Mouse (Mus musculus): ENCODE data around the gene Tpd52l1. TPM values are rescaled to one million over a fixed set of nuclear protein-coding genes. Genes with fewer than 3 reads are reported as not detected.
A peak's percentile ranks its signal among the peaks of the same experiment; 100 is the strongest.

The Tpd52l1 gene
- polyA plus RNA-seq, 1 experiment from 2014 or later = 15.5 TPM

- Histone ChIP-seq H3K9me3 (no peaks in the 10 kb centered on the region), H3K4me2 (no peak overlapping the region), H3K27ac (replicated peaks) (no peak overlapping the region), H3K4me1 (peaks cover 22% of the 10 kb centered on the region), H3K4me3 (no peak overlapping the region), H3K9ac (no peak overlapping the region), H3K27me3 (replicated peaks) (0 out of 2 replicates have a peak, but pooled peaks cover 4% of the 10 kb centered on the region), H3K36me3 (no peaks in the 10 kb centered on the region)
- WGBS = 73% methylated on average over 4 of the region's 4 CpGs
- no peak for ATAC-seq (ENCODE audit: extremely low read depth, insufficient number of reproducible peaks, low FRiP score, low TSS enrichment)
Observed at GRCm38 (mm10) chr10:31297106-31297505, 148.7 kb downstream of the Tpd52l1 start.

- WGBS = 64% methylated on average over 1 of the region's 1 CpGs
- Histone ChIP-seq H3K27ac (replicated peaks) (no peak overlapping the region), H3K27me3 (replicated peaks) (no peaks in the 10 kb centered on the region), H3K9me3 (no peaks in the 10 kb centered on the region), H3K9ac (no peak overlapping the region), H3K4me1 (peaks cover 22% of the 10 kb centered on the region), H3K4me2 (no peak overlapping the region), H3K4me3 (no peak overlapping the region), H3K36me3 (no peaks in the 10 kb centered on the region)
- no peak for ATAC-seq (ENCODE audit: extremely low read depth, insufficient number of reproducible peaks, low FRiP score, low TSS enrichment)
Observed at GRCm38 (mm10) chr10:31296458-31296857, 149.3 kb downstream of the Tpd52l1 start.

GRCm38 (mm10) chr10:31295705-31296104 is 150.1 kb downstream of the Tpd52l1 start:
- no peaks in the 10 kb centered on the region for H3K27me3 ChIP-seq (replicated peaks)
- no peak overlapping the region for H3K9ac ChIP-seq
- peak overlapping the region; percentile 16 for H3K27ac ChIP-seq (replicated peaks)
- H3K4me2 ChIP-seq = no peak overlapping the region
- WGBS = 51% methylated on average over 5 of the region's 5 CpGs
- ATAC-seq (ENCODE audit: extremely low read depth, insufficient number of reproducible peaks, low FRiP score, low TSS enrichment) = no peak
- no peaks in the 10 kb centered on the region for H3K36me3 ChIP-seq
- peaks cover 22% of the 10 kb centered on the region for H3K4me1 ChIP-seq
- H3K9me3 ChIP-seq = no peaks in the 10 kb centered on the region
- no peak overlapping the region for H3K4me3 ChIP-seq

- no peak overlapping the region for H3K27ac ChIP-seq (replicated peaks)
- H3K9me3 ChIP-seq = no peaks in the 10 kb centered on the region
- 0 out of 2 replicates have a peak, but pooled peaks cover 3% of the 10 kb centered on the region for H3K4me1 ChIP-seq
- no peaks in the 10 kb centered on the region for H3K36me3 ChIP-seq
- no peak overlapping the region for H3K4me3 ChIP-seq
- WGBS = 74% methylated on average over 4 of the region's 4 CpGs
- ATAC-seq (ENCODE audit: extremely low read depth, insufficient number of reproducible peaks, low FRiP score, low TSS enrichment) = no peak
- no peak overlapping the region for H3K9ac ChIP-seq
- H3K27me3 ChIP-seq (replicated peaks) = no peaks in the 10 kb centered on the region
- no peak overlapping the region for H3K4me2 ChIP-seq
Observed at GRCm38 (mm10) chr10:31288697-31289390, 156.9 kb downstream of the Tpd52l1 start.

GRCm38 (mm10) chr10:31287787-31288186 is 158.0 kb downstream of the Tpd52l1 start:
- no peak overlapping the region for H3K4me3 ChIP-seq

More at GRCm38 (mm10) chr10:31287787-31288186, 158.0 kb downstream of the Tpd52l1 start:
- no peak overlapping the region for H3K9ac ChIP-seq
- 0 out of 2 replicates have a peak, but pooled peaks cover 3% of the 10 kb centered on the region for H3K4me1 ChIP-seq
- H3K9me3 ChIP-seq = no peaks in the 10 kb centered on the region
- H3K36me3 ChIP-seq = no peaks in the 10 kb centered on the region
- no peak overlapping the region for H3K27ac ChIP-seq (replicated peaks)
- no peak for ATAC-seq (ENCODE audit: extremely low read depth, insufficient number of reproducible peaks, low FRiP score, low TSS enrichment)
- no peaks in the 10 kb centered on the region for H3K27me3 ChIP-seq (replicated peaks)
- H3K4me2 ChIP-seq = no peak overlapping the region

Other genes with a start within 250 kb of the Tpd52l1 start
- gene Hddc2, start 132.6 kb downstream of the Tpd52l1 start, polyA plus RNA-seq (2015; fragmentation: Nextera tagmentation; extraction: Ambion mirVana) = 49.4 and 50.2 TPM in 2 replicates
- gene Rnf217, start 163.2 kb upstream of the Tpd52l1 start, polyA plus RNA-seq (2015; fragmentation: Nextera tagmentation; extraction: Ambion mirVana) = 0.94 and 0.96 TPM in 2 replicates